Mouse (Mus musculus): Measurements from ENCODE around the gene Dclk1.

Dclk1 gene

DNA sequence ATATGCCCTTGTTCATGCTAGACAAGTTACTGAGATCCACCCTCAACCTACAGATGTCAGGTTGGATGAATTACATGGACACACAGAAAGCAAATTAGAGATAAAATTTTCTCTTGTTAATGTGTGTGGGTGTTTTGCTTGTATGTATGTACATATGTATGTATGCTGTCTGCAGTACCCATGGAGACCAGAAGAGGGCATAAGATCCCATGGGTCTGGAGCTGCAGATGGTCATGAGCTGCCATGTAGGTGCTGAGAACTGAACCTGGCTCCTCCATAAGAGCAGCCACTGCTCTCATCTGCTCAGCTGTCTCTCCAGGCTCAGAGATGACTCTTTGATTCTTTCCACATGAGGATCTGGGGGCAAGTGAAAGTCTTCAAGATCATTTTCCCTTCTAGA lies 89.5 kb downstream of the Dclk1 start:
- DNase-seq (ENCODE audit: extremely low spot score, low spot score), result no peak

DNA sequence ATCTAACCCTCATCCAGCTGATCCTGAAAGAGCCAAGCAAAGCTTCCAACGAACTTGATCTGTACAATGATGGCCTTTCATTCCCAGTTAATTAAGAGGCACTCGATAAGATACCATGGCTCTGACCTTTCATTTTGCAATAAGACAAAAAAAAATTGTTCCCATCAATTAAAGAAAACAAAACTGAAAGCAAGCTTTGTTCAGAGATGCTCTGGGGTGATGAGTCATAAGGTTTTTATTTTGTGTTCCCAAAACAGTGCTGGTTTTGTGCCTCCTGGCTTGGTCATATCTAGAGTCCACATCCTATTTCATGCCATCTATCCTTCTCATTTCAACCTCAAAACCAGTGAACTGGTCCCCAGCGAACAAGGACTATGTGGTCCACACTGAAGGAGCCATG lies 91.3 kb downstream of the Dclk1 start:
- DNase-seq (ENCODE audit: extremely low spot score, low spot score), result no peak

DNA sequence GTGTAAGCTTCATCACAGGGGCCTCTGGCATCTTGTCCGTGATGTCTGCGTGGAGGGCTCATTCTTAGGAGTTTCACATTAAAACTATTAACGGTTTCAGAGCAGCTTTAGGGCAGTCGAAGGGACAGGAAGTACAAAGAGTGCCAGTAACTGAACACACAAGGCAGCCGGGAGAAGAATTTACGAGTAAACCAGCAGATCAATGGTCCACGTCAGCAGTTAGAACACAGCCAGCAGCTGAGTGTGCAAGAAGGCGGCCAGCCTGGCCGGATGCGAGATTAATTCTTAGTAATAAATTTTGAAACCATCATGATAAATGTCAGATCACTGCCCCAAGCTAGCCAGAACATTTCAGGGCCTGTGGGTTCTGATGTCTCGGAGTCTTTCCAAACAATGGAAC lies 94.7 kb downstream of the Dclk1 start:
- DNase-seq (ENCODE audit: extremely low spot score, low spot score), result no peak

DNA sequence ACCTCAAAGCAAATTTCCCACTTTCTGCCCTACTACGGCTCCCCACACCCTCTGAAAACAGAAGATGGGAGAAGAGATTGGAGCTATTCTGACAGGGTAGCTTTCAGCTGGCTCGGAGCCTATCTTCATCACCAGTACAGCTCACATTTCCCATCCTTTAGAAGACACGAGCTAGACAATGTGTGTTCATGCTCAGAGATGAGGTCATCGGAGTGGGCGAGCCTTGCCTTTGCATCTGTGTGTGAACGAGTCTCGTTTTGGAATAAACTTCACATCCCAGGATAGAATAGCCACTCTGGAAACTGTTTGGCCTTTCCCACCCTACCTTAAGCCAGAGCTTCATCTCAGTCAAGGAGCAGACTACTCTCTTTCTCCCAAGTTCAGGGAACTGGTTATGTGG lies 95.5 kb downstream of the Dclk1 start:
- DNase-seq (ENCODE audit: extremely low spot score, low spot score), result no peak

DNA sequence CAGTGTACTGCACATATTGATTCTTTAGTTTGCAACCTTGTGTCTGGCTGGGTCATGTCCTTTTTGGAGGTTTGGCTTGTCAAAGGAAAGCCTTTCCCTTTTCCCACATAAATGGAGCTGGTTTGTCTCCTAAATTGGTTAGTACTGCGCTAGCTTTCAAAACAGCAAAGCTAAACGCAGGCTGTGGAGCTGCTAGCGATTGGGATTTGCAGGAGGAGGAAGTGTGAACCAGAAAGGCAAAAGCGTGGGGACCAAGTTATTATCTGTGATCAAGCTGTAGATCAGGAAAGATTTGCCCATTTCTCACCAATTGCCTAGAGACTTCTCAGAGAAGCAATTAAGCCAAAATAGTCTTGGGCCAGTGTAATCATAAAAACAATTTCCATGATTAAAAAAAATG lies 100.3 kb downstream of the Dclk1 start:
- DNase-seq (ENCODE audit: extremely low spot score, low spot score), result peak; percentile 8

DNA sequence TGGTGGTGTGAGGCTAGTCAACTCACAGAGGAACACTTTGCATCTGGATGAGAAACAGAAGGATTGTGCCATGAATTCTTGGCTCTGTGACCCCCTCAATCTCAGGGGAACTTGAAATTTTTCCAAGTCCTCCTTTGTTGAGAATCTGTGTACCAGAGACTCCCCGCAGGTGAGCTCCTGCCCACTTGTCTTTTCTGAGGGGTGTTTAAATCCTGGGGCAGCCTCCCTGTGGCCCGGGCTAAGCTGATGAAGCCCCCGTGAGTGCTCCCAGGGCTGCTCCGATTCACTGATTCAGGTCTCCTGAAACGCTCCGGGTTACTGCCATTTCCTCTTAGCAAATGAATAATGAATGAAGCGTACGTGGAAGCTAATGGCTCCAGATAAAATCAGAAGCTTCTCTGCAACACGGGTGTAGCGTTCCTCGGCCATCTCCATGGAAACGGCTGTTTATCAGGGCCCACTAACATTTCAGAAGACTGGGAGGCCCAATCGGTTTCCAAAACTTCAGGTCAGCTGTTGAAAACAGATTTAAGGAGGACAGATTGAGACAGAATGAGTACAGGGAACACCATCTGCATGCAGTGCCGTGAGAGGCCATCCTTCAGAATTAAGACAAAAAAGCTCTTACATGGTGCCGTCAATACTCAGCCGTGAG lies 105.3 kb downstream of the Dclk1 start:
- peak; percentile 44 for DNase-seq (ENCODE audit: extremely low spot score, low spot score)

DNA sequence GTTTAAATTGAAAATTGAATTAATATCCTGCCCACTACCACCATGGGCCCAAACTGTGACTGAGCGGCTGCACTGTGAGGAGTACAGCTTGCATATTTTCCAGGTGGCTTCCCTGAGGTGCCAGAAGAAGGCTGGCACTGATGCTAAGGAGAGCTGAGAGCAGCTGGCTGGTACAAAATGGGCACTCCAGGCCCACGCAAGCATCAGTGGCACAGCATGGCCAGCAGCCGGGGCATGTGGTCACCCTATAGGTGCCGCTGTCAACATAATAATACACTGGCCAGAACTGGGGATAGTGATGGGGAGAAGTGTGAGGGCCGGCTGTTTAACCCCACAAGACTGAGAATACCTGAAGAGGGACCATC lies 105.8 kb downstream of the Dclk1 start:
- DNase-seq (ENCODE audit: extremely low spot score, low spot score), result no peak

DNA sequence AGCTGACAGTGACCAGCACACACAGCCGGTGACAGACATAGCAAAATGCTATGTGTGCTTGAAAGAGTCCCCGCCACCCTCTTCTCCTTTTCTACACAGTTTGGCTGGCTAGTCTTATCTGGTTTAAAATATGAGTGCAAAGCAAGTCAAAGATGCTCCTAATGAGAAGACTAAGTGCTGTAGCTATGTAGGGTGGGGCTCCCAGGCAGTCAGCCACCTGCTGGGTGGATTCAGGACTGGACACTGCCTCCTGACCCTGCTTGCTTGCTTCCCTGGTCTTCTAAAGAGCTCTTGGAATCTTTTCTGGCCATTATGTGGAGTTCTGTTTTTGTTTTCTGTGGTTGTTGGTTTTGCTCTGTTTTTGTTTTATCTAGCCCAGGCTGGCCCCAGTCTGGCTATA lies 108.0 kb downstream of the Dclk1 start:
- no peak for DNase-seq (ENCODE audit: extremely low spot score, low spot score)

DNA sequence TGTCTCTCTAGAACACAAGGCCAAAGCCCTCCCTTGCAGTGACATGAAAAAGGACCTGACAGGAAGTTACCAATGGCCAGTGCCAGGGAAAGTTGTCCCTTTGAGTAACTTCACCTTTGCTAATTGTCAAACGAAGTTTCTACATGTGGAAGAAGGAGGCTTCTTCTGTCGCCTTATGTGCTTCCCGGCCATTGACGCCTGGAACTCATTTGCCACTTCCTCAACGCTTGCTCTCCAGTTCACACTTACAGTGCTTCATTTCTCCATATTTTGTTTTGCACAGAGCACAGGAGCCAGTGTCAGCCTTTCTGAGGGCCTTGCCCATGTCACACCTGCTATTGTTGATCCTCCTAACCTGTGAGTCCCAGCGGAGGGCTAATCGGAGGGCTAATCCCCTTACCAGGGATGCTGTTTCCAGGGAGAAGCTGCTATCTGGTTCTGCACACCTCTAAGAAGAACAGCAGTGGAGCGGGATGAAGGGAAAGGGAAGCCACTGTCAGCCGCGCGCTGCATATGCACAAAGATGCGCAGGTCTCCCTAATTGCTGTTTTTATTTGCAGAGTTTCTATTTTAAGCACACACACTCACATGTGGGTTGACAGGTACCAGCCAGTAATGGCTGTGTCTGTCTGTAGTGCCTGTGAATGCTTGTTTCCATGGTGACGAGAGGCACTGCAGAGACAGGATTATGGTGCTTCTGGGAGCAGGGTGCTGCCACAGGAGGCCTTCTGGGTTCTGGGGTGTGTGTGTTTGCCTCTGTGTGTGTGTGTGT lies 109.3 kb downstream of the Dclk1 start:
- peak; percentile 35 for DNase-seq (ENCODE audit: extremely low spot score, low spot score)

DNA sequence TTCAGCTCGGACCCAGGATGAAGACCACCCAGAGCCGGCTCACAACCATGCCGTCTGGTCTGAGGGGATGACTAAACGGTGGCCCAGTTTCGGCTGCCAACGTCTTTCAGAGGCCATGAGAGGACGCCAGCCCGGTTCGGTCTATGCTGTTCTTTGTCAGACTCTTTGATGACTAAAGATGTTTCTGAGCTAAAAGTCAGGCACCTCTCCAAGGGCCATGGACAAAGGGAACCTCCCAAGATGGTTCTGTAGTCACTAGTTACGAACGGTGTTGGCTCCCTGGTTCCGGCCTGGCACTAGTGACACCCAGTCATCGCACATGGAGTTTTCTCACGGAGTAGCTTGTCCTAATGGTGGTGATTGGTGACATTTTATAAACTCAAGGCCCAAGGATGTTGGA lies 110.4 kb downstream of the Dclk1 start:
- DNase-seq (ENCODE audit: extremely low spot score, low spot score), result no peak

DNA sequence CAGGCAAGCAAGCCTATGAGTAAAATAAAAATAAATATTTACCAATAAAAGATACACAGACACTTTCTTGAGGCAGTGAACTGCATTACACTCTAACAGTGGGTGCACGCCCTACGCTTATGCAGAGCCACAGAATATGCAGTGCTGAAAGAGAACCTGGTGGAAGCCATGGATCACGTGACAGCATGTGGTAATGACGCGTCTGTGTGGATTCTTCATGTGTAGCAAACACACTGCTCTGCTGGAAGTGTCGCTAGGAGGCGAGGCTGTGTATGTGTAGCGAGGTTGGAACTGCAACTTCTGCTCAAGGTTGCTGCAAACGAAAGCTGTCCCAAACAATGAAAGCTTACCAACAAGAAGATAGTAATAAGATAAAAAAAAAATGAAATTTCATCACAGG lies 111.0 kb downstream of the Dclk1 start:
- no peak for DNase-seq (ENCODE audit: extremely low spot score, low spot score)

DNA sequence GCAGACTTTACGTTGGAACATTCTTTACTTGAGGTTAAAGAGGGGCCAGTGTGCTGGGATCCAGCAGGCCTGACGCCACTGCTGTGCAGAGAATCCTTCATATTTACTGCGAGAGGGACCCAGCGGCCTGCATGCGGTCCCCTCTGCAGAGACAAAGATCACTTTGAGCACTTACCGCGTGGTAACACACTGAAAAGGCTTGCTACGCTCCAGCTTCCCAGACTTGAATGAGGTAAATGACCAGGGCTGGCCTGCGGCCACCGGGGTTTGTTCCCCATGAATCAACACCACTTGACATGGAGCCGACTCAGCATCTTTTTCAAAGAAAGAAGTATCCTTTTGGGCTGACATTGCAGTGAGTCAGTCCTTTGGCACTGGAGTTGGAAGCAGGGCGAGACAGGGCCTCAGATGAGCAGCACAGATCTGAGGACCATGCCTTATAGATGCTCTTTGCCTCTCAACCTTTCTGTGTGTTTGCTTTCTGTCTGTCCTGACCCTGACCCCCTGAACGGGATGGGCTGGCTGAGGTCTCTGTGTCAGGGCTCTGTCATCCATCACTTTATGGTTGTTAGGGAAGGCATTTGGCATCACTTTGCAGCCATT lies 111.8 kb downstream of the Dclk1 start:
- peak; percentile 77 for DNase-seq (ENCODE audit: extremely low spot score, low spot score)

DNA sequence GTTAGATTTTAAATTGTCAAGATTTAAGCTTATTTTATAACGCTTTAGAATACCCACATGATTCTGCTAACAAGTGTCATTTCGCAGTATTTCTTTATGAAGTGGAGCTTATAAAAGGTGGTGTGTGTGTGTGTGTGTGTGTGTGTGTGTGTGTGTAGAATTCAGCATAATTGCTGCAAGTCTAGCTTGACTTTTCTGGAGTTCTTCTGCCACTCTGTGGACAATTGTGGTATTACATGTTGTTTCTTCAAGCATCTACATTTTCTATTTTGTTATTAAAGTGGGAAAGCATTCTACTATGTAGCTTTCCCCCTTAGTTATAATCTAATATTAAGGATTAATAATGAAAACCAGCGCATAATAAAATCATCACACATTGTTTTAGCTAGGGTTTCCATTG lies 112.6 kb downstream of the Dclk1 start:
- DNase-seq (ENCODE audit: extremely low spot score, low spot score), result no peak

DNA sequence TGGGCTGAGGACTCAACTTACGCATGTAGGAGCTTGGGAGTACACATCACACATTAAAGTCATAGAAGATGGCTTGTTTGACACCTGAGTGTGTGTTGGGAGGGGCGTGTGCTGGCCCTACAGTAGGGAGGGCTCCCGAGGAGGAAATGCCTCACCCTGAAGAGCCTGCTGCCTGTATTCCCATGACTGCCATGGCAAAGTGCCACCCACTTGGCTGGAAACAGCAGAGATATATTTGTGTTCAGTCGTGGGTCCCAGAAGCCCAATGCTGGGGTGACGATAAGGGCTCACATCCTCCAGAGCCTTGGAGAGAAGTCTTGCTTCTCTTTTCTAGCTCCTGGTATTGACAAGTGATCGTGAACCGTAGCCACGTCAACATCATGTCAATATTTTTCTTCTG lies 116.3 kb downstream of the Dclk1 start:
- no peak for DNase-seq (ENCODE audit: extremely low spot score, low spot score)

DNA sequence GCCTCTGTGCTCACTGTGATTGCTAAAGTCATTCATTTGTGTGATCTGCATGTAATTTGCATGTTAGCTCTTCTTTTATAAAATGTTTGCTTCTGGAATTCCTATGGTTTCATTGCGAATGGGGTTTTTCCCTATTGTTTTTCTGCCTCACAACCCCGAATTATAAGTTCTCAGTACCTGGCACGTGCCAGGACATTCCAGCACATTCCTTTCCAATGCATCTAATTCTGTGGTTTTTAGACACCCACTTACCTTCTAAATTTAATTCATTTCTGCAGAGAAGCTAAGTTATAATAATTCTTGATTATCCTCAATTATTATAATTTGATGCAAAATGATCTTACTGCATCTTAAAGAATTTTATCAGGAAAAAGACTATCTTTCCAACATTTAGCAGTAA lies 118.7 kb downstream of the Dclk1 start:
- DNase-seq (ENCODE audit: extremely low spot score, low spot score), result no peak

DNA sequence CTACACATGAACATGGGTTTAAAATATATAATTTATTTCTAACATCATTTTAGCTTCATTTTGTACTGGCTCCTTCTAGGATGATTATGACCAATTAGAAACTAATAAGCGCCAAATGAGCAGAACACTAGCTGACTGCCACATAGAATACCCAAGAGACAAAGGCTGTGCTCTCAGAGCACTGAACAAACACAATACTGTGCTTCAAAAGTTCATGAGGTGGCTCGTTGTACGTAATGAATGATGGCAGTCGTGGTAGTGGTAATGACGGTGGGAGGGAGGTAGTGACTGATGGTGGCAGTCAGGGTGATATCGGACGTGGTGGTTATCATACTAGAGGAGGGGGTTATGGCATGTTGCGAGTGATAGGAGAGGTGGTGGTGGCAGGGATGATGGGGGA lies 125.0 kb downstream of the Dclk1 start:
- no peak for DNase-seq (ENCODE audit: extremely low spot score, low spot score)

DNA sequence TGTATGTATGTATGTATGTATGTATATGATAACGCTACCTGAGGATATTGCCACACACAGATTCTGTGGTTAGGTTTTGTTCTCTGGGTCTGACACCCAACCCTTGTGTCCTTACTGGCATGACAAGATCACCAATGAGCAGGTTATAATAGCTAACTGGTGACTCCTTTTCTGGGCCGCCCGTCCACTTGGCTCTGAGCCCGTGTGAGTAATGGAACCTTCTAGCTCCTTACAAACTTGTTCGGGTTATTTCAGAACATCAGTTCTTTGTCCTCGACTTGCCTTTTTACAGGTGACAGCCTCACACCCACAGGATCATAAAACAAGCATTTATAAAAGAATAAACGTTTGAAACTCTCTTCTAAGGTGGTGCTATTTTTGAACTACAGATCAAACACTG lies 127.0 kb downstream of the Dclk1 start:
- no peak for DNase-seq (ENCODE audit: extremely low spot score, low spot score)

DNA sequence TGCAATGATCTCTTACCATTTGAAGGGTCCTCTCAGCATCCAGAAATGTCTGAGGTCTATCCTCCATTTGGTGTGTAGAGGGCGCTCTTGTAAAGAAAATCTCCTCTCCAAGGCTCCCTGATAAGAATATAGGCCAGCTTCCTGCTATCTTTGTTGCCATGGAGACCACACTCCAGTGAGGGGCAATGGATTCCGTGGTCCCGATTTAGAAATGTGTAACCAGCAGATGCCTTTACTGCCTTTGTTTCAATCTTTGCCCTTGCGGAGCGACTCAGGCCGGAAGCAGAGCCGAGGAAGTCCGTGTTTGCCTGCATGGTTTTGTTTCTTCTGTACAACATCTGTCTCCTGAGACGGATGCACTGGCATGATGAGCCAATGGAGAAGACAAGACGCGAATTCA lies 131.5 kb downstream of the Dclk1 start:
- DNase-seq (ENCODE audit: extremely low spot score, low spot score), result peak; percentile 59

DNA sequence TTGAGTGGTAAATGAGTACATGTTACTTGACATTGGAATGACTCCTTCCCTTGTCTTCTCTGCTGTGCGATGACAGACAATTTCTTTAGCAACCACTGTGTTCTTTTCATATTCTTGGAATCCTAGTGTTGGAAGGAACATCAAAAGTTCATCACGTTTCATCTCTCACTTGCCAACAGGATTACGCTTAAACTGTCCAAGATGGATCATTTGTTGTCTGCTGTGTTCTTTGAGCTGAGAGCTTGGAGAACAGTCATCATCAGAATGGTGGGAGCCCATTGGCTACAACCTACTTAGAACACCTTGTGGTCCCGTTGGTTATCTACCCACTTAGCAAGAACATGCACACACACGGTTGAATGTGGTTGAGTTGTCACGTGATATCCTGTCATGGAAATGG lies 136.4 kb downstream of the Dclk1 start:
- no peak for DNase-seq (ENCODE audit: extremely low spot score, low spot score)

DNA sequence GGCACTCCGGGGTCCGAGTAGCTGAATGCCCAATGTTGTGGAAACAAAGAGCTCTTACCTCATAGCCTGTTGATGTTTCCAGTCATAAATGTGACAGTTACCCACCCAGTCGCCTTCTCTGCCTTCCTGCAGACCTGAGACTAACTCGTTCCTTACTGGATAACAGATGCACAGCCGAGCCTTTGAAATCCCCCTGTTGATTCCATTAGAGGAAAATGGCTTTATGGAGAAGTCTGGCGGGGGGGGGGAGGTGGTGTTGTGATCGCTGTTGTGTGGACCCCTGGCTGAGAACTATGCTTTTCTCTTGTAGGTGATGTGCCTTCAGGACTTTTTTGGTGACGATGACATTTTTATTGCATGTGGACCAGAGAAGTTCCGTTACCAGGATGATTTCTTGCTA lies 138.3 kb downstream of the Dclk1 start:
- DNase-seq (ENCODE audit: extremely low spot score, low spot score), result no peak

DNA sequence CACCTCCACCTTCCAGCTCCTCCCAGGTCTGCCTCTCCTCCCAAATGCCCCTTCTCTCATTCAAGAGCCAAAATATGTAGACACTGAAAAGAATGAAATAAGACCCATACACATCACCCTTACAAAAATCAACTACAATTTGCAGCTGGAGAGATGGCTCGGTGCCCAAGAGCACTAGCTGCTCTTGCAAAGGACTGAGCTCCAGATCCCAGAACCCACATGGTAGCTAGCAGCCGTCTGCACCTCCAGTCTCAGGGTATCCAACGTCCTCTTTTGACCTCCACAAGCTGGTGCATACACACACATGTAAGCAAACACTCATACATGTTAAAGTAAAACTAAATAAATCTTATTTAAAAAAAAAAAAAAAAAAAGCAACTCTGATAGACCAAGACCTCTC lies 150.4 kb downstream of the Dclk1 start:
- no peak for DNase-seq (ENCODE audit: extremely low spot score, low spot score)

DNA sequence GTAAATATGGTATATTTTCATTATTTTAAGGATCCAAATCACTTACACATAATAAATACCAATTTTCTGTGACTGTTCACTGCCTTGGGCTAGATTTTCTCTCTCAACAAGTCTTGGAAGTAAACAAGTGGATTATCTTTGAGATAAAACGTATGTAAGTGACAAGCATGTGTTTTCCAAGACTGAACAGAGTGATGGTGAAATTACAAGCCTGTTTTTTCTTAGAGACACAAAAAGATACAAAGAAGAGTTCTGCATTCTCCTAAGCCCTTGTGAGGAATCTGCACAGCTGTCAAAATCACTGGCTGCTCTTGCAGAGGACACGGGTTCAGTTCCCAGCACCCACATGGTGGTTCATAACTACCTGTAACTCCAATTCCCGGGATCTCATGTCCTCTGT lies 151.4 kb downstream of the Dclk1 start:
- no peak for DNase-seq (ENCODE audit: extremely low spot score, low spot score)

DNA sequence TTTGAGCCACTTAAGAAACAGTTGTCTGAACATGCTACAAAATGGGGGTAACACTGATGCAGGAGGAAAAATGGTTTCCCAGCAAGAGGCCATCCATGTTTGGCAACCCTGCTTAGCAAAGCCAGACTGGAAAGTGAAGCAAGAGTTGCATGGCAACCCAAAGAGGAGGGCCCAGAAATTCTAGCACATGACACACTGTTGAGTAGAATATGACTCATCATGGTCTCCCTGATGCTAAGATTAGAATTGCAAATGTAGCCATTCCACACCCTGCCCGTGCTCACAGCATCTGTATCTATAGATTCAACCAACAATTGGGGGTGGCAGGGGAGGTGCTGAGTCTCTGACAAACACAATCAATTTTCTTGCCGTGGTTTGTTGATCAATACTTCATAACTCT lies 154.6 kb downstream of the Dclk1 start:
- no peak for DNase-seq (ENCODE audit: extremely low spot score, low spot score)

All from neural tube, embryonic 10.5 days (tissue).